Mouse (Mus musculus) forebrain, postnatal 0 days (tissue): ENCODE results near the gene Smarcad1. TPM values are rescaled to one million over a fixed set of nuclear protein-coding genes. Genes with fewer than 3 reads are reported as not detected.
A peak's percentile ranks its signal among the peaks of the same experiment; 100 is the strongest.

Source experiments
- ATAC-seq: fragments of 200-750 bp; cut with Nextera tagmentation; 2 replicates; pipeline ENCODE4 v1.8.0; 2017; ENCODE audit warnings: mild to moderate bottlenecking, moderate library complexity
- DNase-seq: peaks from one replicate; pipeline ENCODE4 v3.0.0-alpha.2; 2015
- H3K27ac ChIP-seq: fragments of 300-500 bp; sonication (generic); 2 replicates; pipeline ENCODE4 v1.5.1; 2014; ENCODE audit warnings: low read depth, mild to moderate bottlenecking, antibody characterized with exemption, low read length, moderate library complexity, mixed read lengths
- H3K27me3 ChIP-seq: fragments of 300-500 bp; sonication (generic); 2 replicates; pipeline ENCODE4 v1.6.1; 2014; ENCODE audit warnings: mild to moderate bottlenecking, low read length, mixed read lengths; ENCODE audit not compliant: insufficient read depth
- H3K36me3 ChIP-seq: fragments of 300-500 bp; sonication (generic); 2 replicates; pipeline ENCODE4 v1.6.1; 2014; ENCODE audit warnings: mild to moderate bottlenecking, moderate library complexity; ENCODE audit not compliant: insufficient read depth
- H3K4me1 ChIP-seq: fragments of 300-500 bp; sonication (generic); 2 replicates; pipeline ENCODE4 v1.6.1; 2014; ENCODE audit warnings: antibody characterized with exemption; ENCODE audit not compliant: insufficient read depth
- H3K4me2 ChIP-seq: fragments of 300-500 bp; sonication (generic); 2 replicates; pipeline ENCODE4 v1.6.1; 2014; ENCODE audit warnings: low read depth, mild to moderate bottlenecking, moderate library complexity
- H3K4me3 ChIP-seq: fragments of 300-500 bp; sonication (generic); 2 replicates; pipeline ENCODE4 v1.5.1; 2014; ENCODE audit warnings: low read depth, low read length, mixed read lengths
- H3K9ac ChIP-seq: fragments of 300-500 bp; sonication (generic); 2 replicates; pipeline ENCODE4 v1.6.1; 2014; ENCODE audit warnings: mild to moderate bottlenecking
- H3K9me3 ChIP-seq: fragments of 300-500 bp; sonication (generic); 2 replicates; pipeline ENCODE4 v1.6.1; 2016; ENCODE audit warnings: low read length
- CTCF ChIP-seq: sonication (generic); IDR thresholded peaks from 2 replicates; pipeline ENCODE4 v1.5.1; 2016; ENCODE audit warnings: antibody characterized with exemption, control low read depth, low read depth
- WGBS: fragments of 180-500 bp; shearing (Covaris S2); extraction: QIAGEN DNeasy Blood & Tissue Kit; methylation state at CpG from one replicate; pipeline ENCODE4 v1.1.7; 2014; 5-methylcytosine and 5-hydroxymethylcytosine counted together
- polyA plus RNA-seq: library from polyadenylated mRNA; unstranded; fragments of >200 nt; fragmentation: Nextera tagmentation; extraction: Ambion mirVana; gene quantifications from 2 replicates; pipeline ENCODE4 v1.2.1, GENCODE M21; 2015
- total RNA-seq: library from RNA; depleted of rRNA; stranded (reverse); fragments of >200 nt; gene quantifications from 2 replicates; pipeline ENCODE4 v1.2.3, GENCODE M21; 2014

Gene Smarcad1
- total and polyA plus RNA-seq, 2 experiments from 2014 or later, result 46.4 to 99.8 TPM

GRCm38 (mm10) chr6:65075201-65075600, 32.8 kb downstream of the Smarcad1 start:
- no peak overlapping the region for H3K27ac ChIP-seq
- no peaks in the 10 kb centered on the region for H3K4me1 ChIP-seq
- peaks cover 43% of the 10 kb centered on the region for H3K36me3 ChIP-seq
- WGBS, result 65% methylated on average over 2 of the region's 2 CpGs
- H3K27me3 ChIP-seq, result no peaks in the 10 kb centered on the region
- H3K4me2 ChIP-seq, result no peak overlapping the region
- no peaks in the 10 kb centered on the region for H3K9me3 ChIP-seq
- ATAC-seq (peak; percentile 50; the same call in 1 of the 2 replicates), DNase-seq (peak; percentile 16)
- no peak overlapping the region for H3K4me3 ChIP-seq
- no peak for TF ChIP-seq CTCF
- H3K9ac ChIP-seq, result no peak overlapping the region

GRCm38 (mm10) chr6:65079139-65079538, 36.8 kb downstream of the Smarcad1 start:
- Histone ChIP-seq H3K4me2 (no peak overlapping the region), H3K27ac (no peak overlapping the region), H3K36me3 (peaks cover 15% of the 10 kb centered on the region), H3K4me3 (no peak overlapping the region), H3K4me1 (no peaks in the 10 kb centered on the region), H3K9ac (no peak overlapping the region), H3K27me3 (no peaks in the 10 kb centered on the region), H3K9me3 (no peaks in the 10 kb centered on the region)
- peak; percentile 68 for DNase-seq
- no peak for ATAC-seq
- WGBS, result 87% methylated on average over 1 of the region's 1 CpGs
- peak; percentile 63 for TF ChIP-seq CTCF

- ATAC-seq, result no peak
- 94% methylated on average over 2 of the region's 2 CpGs for WGBS
- no peak overlapping the region for H3K9ac ChIP-seq
- DNase-seq, result no peak
- H3K4me2 ChIP-seq, result no peak overlapping the region
- H3K4me3 ChIP-seq, result no peak overlapping the region
- no peak for TF ChIP-seq CTCF
- H3K36me3 ChIP-seq, result peaks cover 34% of the 10 kb centered on the region
- no peaks in the 10 kb centered on the region for H3K4me1 ChIP-seq
- no peaks in the 10 kb centered on the region for H3K9me3 ChIP-seq
- H3K27me3 ChIP-seq, result no peaks in the 10 kb centered on the region
- H3K27ac ChIP-seq, result no peak overlapping the region
Measured at GRCm38 (mm10) chr6:65114902-65115301, 72.5 kb downstream of the Smarcad1 start.

DNA sequence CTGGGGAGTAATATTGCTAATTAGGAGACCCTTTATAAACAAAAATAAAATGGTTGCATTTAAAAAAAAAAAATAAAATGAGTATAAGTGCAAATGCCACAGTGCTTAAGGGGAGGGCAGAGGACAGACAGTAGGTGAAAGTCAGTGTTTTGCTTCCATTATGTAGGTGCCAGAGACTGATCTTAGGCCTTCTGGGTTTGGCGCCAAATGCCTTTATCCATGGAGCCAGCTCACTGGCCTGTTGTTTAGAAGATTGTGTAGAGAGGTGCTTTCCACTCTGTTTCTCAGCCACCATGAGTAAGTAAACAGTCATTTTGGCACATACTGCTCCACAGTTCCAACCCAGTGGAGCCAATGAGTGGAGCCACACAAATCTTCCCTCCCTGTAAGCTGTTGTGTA, 75.2 kb downstream of the Smarcad1 start:
- no peak overlapping the region for H3K4me2 ChIP-seq
- H3K36me3 ChIP-seq, result peaks cover 30% of the 10 kb centered on the region
- no peaks in the 10 kb centered on the region for H3K9me3 ChIP-seq
- H3K27ac ChIP-seq, result no peak overlapping the region
- 73% methylated on average over 1 of the region's 1 CpGs for WGBS
- H3K4me1 ChIP-seq, result no peaks in the 10 kb centered on the region
- H3K4me3 ChIP-seq, result no peak overlapping the region
- ATAC-seq (peak; percentile 26), DNase-seq (no peak)
- no peaks in the 10 kb centered on the region for H3K27me3 ChIP-seq
- no peak overlapping the region for H3K9ac ChIP-seq
- TF ChIP-seq CTCF, result no peak

DNA sequence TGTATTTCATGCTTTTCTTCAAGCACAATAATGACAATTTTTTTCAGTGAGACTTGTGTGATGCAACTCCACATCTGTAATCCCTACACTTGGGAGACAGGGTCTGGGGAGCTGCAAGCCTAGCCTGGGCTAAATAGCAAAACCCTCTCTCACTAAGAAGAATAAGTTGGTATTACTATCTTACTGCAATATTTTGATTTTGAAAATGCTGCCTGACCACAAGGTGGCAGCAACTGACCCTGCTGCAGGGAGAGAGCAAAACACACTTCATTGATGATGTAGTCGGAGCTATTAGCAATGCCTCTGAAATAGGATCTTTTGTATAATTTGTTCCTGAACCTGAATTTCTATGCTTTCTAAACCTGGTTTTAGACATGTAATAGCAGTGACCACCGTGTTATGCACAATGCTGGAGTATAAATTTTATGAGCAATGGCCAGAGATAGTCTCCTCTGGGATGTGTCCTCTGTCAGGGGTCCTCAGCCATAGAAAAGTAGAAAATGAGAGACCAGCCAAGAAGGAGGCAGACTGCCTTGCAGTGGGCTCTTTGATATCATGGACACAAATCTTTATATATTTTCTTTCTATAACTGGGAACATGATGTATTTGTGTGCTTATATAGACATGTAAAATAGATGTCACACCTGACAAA, 83.8 kb downstream of the Smarcad1 start:
- Histone ChIP-seq H3K4me1 (no peaks in the 10 kb centered on the region), H3K9ac (no peak overlapping the region), H3K9me3 (no peaks in the 10 kb centered on the region), H3K27me3 (no peaks in the 10 kb centered on the region), H3K4me2 (no peak overlapping the region), H3K27ac (no peak overlapping the region), H3K4me3 (no peak overlapping the region), H3K36me3 (no peaks in the 10 kb centered on the region)
- TF ChIP-seq CTCF, result peak; percentile 85
- DNase-seq, result peak; percentile 81
- 13% methylated on average over 2 of the region's 2 CpGs for WGBS
- peak; percentile 71 for ATAC-seq

DNA sequence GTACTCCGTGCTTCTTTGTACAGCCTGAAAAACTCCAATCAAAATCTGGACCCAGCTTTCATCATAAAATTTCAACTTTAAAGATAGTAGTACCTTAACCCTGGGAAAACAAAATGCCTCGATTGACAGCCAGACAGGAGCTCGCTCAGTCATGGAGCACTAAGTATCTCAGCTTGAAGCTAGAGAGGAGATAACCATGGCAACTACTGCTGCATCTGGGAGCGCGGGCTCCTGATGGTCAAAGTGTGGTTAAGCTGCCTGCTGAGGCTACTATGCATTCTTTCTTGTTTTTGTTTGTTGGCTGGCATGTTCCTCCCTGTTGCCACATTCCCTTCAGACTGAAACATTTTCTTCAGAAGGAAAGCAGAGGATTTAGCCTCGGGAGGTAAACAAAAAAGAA, 90.0 kb downstream of the Smarcad1 start:
- Histone ChIP-seq H3K36me3 (no peaks in the 10 kb centered on the region), H3K4me2 (no peak overlapping the region), H3K9me3 (no peaks in the 10 kb centered on the region), H3K9ac (no peak overlapping the region), H3K27ac (no peak overlapping the region), H3K27me3 (no peaks in the 10 kb centered on the region), H3K4me1 (no peaks in the 10 kb centered on the region), H3K4me3 (no peak overlapping the region)
- peak; percentile 36; the same call in 1 of the 2 replicates for ATAC-seq
- no peak for DNase-seq
- TF ChIP-seq CTCF, result no peak
- WGBS, result 27% methylated on average over 6 of the region's 6 CpGs

DNA sequence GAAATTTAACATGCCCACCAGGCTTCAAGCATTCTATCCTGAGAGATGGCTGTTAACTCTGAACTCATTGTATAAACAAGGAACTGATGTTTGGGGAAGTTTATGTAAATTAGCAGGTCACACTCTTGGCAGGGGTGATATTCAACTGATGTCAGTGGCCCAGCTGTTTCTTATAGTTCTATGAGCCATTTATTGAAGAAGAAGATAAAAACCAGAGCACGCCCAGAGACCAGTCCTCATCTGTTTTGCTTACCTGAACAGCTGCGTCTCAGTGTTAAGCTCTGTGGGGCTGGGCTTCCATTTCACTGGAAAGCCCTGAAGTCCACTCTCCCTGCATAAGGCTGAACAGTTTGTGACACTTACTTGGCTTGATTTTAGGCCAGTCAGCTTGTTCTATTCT, 95.4 kb downstream of the Smarcad1 start:
- no peak for DNase-seq
- WGBS, result 30% methylated on average over 2 of the region's 2 CpGs
- ATAC-seq, result no peak

More for the DNA sequence above, 95.4 kb downstream of the Smarcad1 start:
- Histone ChIP-seq H3K27ac (no peak overlapping the region), H3K4me1 (no peaks in the 10 kb centered on the region), H3K27me3 (no peaks in the 10 kb centered on the region), H3K4me2 (no peak overlapping the region), H3K36me3 (no peaks in the 10 kb centered on the region), H3K9me3 (no peaks in the 10 kb centered on the region), H3K9ac (no peak overlapping the region), H3K4me3 (no peak overlapping the region)
- TF ChIP-seq CTCF, result no peak
